Mouse (Mus musculus) liver, embryonic 11.5 days (tissue): ENCODE measurements at regions not wholly inside any gene's neighbourhood (a gene's known extent, or its start where the extent isn't known, plus 50 kb on each side); places are given as distances from the start of the nearest gene placed in this dataset.

ENCODE experiments used
- ATAC-seq: fragments of 200-750 bp; cut with Nextera tagmentation; replicated peaks from 2 replicates; pipeline ENCODE4 v1.8.0; 2017; ENCODE audit warnings: moderate number of reproducible peaks, mild to moderate bottlenecking, moderate TSS enrichment, moderate library complexity; ENCODE audit not compliant: low FRiP score
- DNase-seq: peaks from one replicate; pipeline ENCODE4 v3.0.0-alpha.2; 2017; ENCODE audit warnings: low spot score
- H3K27ac ChIP-seq: fragments of 300-500 bp; sonication (generic); 2 replicates; pipeline ENCODE4 v1.5.1; 2014; ENCODE audit warnings: mild to moderate bottlenecking, low read depth, low read length, control low read depth
- H3K27me3 ChIP-seq: fragments of 300-500 bp; sonication (generic); replicated peaks from 2 replicates; pipeline ENCODE4 v1.6.1; 2014; ENCODE audit warnings: low read length, mixed read lengths; ENCODE audit not compliant: control insufficient read depth, insufficient read depth
- H3K36me3 ChIP-seq: fragments of 300-500 bp; sonication (generic); 2 replicates; pipeline ENCODE4 v1.6.1; 2014; ENCODE audit warnings: mild to moderate bottlenecking, low read length, moderate library complexity, mixed read lengths; ENCODE audit not compliant: control insufficient read depth, insufficient read depth
- H3K4me1 ChIP-seq: fragments of 300-500 bp; sonication (generic); replicated peaks from 2 replicates; pipeline ENCODE4 v1.6.1; 2014; ENCODE audit warnings: low read length, mixed read lengths; ENCODE audit not compliant: control insufficient read depth, insufficient read depth
- H3K4me2 ChIP-seq: fragments of 300-500 bp; sonication (generic); 2 replicates; pipeline ENCODE4 v1.6.1; 2014; ENCODE audit warnings: mild to moderate bottlenecking, control low read depth, moderate library complexity
- H3K4me3 ChIP-seq: fragments of 300-500 bp; sonication (generic); 2 replicates; pipeline ENCODE4 v1.5.1; 2014; ENCODE audit warnings: low read depth, low read length, control low read depth
- H3K9ac ChIP-seq: fragments of 300-500 bp; sonication (generic); 2 replicates; pipeline ENCODE4 v1.6.1; 2014; ENCODE audit warnings: low read depth, low read length, control low read depth
- H3K9me3 ChIP-seq: fragments of 300-500 bp; sonication (generic); 2 replicates; pipeline ENCODE4 v1.6.1; 2016; ENCODE audit warnings: low read length, inconsistent platforms, mixed read lengths; ENCODE audit not compliant: control insufficient read depth
- WGBS: fragments of 180-500 bp; shearing (Covaris S2); extraction: QIAGEN DNeasy Blood & Tissue Kit; methylation state at CpG from one replicate; pipeline ENCODE4 v1.1.7; 2014; 5-methylcytosine and 5-hydroxymethylcytosine counted together

DNA sequence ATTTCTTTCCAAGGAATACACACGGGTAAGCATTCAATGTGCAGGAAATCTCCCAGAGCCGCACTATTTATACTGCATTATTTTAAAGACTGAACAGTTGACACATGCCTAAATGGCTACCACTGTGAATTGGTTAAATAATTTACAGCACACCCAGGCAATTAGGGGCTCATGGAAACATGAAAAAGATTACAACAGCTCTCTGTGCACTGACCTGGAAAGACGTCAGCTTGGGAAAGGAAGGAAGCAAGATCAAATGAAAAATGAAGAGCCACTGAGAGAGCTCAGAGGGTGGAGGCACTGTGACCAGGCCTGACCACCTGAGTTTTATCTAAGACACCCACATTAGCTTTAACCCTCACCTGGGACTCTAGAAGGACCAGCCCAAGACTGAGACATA, 82.7 kb upstream of the Nfe2l3 start:
- WGBS = 79% methylated on average over 3 of the region's 3 CpGs
- H3K4me1 ChIP-seq = no peaks in the 10 kb centered on the region
- no peak overlapping the region for H3K4me3 ChIP-seq
- no peak overlapping the region for H3K27ac ChIP-seq
- no peaks in the 10 kb centered on the region; the same call in 1 of the 2 replicates for H3K27me3 ChIP-seq
- no peak overlapping the region for H3K9ac ChIP-seq
- ATAC-seq (no peak), DNase-seq (no peak)
- no peak overlapping the region for H3K4me2 ChIP-seq
- H3K36me3 ChIP-seq = no peaks in the 10 kb centered on the region
- H3K9me3 ChIP-seq = no peaks in the 10 kb centered on the region

- ATAC-seq (no peak), DNase-seq (no peak)
- H3K4me1 ChIP-seq = no peaks in the 10 kb centered on the region
- no peaks in the 10 kb centered on the region for H3K9me3 ChIP-seq
- H3K4me2 ChIP-seq = no peak overlapping the region
- H3K36me3 ChIP-seq = no peaks in the 10 kb centered on the region
- H3K9ac ChIP-seq = no peak overlapping the region
- H3K27ac ChIP-seq = no peak overlapping the region
- H3K27me3 ChIP-seq = no peaks in the 10 kb centered on the region; the same call in 1 of the 2 replicates
- no peak overlapping the region for H3K4me3 ChIP-seq
- WGBS = 77% methylated on average over 11 of the region's 11 CpGs
Observed at GRCm38 (mm10) chr6:51355041-51355440, 77.4 kb upstream of the Nfe2l3 start.

DNA sequence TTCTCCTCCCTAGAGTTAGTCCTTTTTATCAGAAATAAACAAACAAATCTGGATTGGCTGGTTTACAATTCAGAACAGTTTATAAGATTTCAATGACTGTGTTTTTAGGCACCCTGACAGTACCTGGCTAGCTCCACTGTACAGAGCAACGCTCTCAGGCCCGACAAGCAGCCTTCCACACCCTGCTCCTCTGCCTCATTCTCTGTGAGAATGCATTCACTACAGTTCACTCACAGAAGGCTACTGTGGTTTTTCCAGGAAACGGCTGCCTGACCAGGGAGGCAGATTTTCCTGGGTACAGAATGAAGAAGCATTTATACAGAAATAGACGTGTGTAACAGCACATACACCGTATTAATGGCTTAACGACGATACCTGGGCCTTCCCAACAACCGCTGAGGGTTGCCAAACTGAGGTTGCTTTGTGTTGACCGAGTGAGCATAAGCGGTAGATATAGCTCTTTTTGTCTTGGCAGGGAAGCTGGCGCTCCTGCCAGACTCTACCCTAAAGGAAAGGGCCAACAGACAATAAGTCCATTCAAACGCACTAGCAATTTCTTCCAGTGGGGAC, 70.8 kb upstream of the Nfe2l3 start:
- Histone ChIP-seq H3K9ac (no peak overlapping the region), H3K27ac (no peak overlapping the region), H3K4me3 (no peak overlapping the region), H3K27me3 (0 out of 2 replicates have a peak, but pooled peaks cover 2% of the 10 kb centered on the region), H3K4me1 (no peaks in the 10 kb centered on the region; the same call in 1 of the 2 replicates), H3K36me3 (no peaks in the 10 kb centered on the region), H3K4me2 (no peak overlapping the region), H3K9me3 (no peaks in the 10 kb centered on the region)
- WGBS = 63% methylated on average over 12 of the region's 12 CpGs
- DNase-seq (no peak), ATAC-seq (no peak)

DNA sequence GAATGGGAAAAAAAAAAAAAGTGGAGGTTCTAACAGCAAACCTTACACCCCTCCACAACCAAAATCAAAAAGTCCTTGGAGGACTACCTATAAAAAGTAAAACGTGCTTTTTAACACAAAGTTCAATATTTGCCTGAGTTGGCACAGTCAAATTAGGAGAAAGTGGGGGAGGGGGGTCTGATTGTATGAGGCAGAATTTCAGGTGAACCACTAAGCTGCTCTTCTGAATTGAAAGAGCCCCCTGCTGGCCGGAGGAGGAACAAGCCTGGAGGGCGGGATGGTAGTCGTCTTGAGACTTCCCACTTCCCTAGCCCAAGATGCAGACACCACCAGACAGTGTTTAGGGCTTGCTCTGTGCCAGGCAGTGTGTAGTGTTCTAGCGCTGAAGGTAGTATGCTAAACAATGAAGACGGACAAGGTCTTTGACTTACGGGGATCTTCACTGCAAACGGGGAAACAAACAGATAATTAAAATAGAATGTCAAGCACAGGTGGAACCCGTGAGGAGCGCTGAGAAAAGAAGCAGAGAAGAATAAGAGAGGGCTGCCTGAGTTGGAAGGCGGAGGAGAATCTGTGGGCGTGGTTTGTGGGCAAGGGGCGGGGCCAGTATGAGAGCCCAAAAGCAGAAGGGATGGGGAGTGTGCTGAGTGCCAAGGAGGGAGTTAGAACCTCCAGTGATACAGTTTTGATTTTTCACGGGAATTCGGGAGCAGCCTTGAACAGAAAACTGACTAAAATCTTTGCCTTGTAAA, 69.8 kb upstream of the Nfe2l3 start:
- H3K27ac ChIP-seq = no peak overlapping the region
- ATAC-seq = peak; percentile 60; the same call in 1 of the 2 replicates
- H3K27me3 ChIP-seq = 0 out of 2 replicates have a peak, but pooled peaks cover 2% of the 10 kb centered on the region
- H3K4me2 ChIP-seq = peak overlapping the region; percentile 64
- peak; percentile 75 for DNase-seq
- H3K9ac ChIP-seq = no peak overlapping the region
- no peaks in the 10 kb centered on the region for H3K36me3 ChIP-seq
- H3K4me3 ChIP-seq = peak overlapping the region; percentile 39
- 5% methylated on average over 15 of the region's 15 CpGs for WGBS
- H3K9me3 ChIP-seq = no peaks in the 10 kb centered on the region
- no peaks in the 10 kb centered on the region; the same call in 1 of the 2 replicates for H3K4me1 ChIP-seq

DNA sequence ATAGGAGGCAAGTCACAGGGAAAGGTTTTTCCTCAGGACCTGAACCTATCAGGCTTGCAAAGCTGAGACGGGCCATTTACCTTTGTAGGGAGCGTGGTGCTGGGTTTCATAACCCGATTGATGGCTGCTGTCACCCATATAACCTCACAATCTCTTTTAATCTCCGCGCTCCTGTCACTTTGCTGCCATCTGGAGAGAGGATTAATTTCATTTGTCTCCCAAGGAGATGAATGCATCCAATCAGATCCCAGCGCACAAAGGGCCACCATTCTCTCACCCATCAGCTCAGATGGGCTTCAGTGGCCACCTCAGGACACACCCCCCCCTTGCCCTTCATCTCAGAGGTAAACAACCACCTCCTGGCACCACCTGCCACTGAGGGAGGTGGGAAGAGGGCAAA, 67.7 kb upstream of the Nfe2l3 start:
- 66% methylated on average over 6 of the region's 6 CpGs for WGBS
- H3K36me3 ChIP-seq = no peaks in the 10 kb centered on the region
- no peak for ATAC-seq

DNA sequence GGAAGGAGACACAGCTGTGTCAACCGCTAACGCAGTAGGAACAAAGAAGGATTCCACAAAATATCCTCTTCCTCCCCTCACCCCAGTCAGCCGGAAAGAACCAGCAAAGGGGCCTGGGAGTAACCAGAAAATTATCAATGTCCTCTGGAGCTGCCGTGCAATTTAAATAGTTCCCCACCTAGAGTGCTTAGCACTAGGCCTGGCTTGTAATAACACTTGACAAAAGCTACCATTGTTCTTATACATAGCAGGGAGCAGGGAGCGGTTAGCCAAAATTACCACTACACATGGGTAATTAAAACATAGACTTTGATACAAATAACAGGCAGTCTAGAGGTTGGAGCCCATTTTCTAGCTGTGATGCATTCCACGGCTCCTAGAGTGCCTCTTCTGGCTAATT, 62.7 kb upstream of the Nfe2l3 start:
- ATAC-seq (no peak), DNase-seq (no peak)
- no peaks in the 10 kb centered on the region for H3K27me3 ChIP-seq
- H3K36me3 ChIP-seq = no peaks in the 10 kb centered on the region
- H3K27ac ChIP-seq = no peak overlapping the region
- no peak overlapping the region for H3K9ac ChIP-seq
- H3K4me3 ChIP-seq = no peak overlapping the region
- H3K9me3 ChIP-seq = no peaks in the 10 kb centered on the region
- no peaks in the 10 kb centered on the region for H3K4me1 ChIP-seq
- WGBS = 74% methylated on average over 6 of the region's 6 CpGs
- H3K4me2 ChIP-seq = no peak overlapping the region

More for the DNA sequence above, 67.7 kb upstream of the Nfe2l3 start:
- Histone ChIP-seq H3K9me3 (no peaks in the 10 kb centered on the region), H3K9ac (no peak overlapping the region), H3K4me1 (no peaks in the 10 kb centered on the region; the same call in 1 of the 2 replicates), H3K4me3 (no peak overlapping the region), H3K27me3 (0 out of 2 replicates have a peak, but pooled peaks cover 2% of the 10 kb centered on the region), H3K27ac (no peak overlapping the region), H3K4me2 (no peak overlapping the region)
- no peak for DNase-seq

DNA sequence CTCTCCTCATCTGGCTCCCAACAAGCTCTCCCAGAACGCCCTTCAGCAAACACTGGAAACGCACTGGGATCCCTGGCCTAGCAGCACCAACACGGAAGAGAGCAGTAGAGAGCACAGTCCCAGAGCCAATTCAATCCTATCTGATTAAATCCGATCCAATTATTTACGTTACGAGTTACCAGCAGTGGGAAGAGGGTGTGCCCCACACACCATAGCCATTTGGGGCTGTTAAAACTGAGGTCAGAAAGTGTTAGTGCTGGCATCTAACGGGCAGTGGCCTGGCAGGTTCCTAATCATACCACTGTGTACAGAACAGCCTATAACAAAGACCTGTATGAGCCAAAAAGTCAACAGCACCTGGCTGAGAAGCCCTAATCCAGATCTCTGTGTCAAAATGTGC, 60.1 kb upstream of the Nfe2l3 start:
- Histone ChIP-seq H3K27me3 (no peaks in the 10 kb centered on the region), H3K9me3 (no peaks in the 10 kb centered on the region), H3K4me1 (no peaks in the 10 kb centered on the region), H3K4me2 (no peak overlapping the region), H3K27ac (no peak overlapping the region), H3K36me3 (no peaks in the 10 kb centered on the region), H3K9ac (no peak overlapping the region), H3K4me3 (no peak overlapping the region)
- ATAC-seq = no peak
- 62% methylated on average over 7 of the region's 7 CpGs for WGBS
- no peak for DNase-seq

DNA sequence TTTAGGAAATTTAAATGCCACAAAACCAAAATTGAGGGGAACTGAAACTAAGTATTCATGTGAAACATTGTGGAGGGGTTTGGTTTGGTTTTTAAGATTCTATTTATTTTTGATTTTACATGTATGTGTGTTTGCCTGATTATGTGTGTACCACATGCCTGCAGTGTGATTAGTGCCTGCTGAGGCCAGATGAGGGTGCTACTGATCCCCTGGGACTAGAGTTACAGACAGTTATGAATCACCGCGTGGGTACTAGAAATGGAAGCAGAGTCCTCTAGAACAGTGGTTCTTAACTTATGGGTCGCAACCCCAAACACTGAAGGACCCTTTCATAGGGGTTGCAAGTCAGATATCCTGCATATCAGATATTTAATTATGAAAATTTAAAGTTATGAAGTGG, 54.0 kb upstream of the Nfe2l3 start:
- Histone ChIP-seq H3K27ac (no peak overlapping the region), H3K9me3 (no peaks in the 10 kb centered on the region), H3K27me3 (no peaks in the 10 kb centered on the region), H3K4me3 (no peak overlapping the region), H3K4me1 (no peaks in the 10 kb centered on the region; the same call in 1 of the 2 replicates), H3K4me2 (no peak overlapping the region; the same call in 1 of the 2 replicates), H3K36me3 (no peaks in the 10 kb centered on the region), H3K9ac (no peak overlapping the region)
- 80% methylated on average over 3 of the region's 3 CpGs for WGBS
- no peak for ATAC-seq
- no peak for DNase-seq

DNA sequence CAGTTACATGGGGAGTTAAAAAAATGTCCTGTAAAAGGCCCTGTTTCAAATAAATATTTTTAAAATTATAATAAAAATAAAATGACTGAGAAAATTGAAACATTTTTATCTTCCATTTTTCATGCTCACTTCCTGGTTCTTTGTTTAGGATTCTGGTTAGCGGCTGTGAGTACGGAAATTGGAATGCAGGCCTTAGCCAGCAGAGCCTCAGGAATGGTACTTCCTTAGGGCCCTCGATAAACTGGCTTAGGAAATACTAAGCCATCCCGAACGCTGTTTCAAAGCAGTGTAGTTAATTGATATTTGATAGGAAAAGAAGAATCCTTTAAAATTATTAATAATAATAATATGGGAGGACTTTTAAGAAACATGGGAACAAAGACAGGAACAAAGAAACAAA, 53.4 kb upstream of the Nfe2l3 start:
- Histone ChIP-seq H3K36me3 (no peaks in the 10 kb centered on the region), H3K9ac (no peak overlapping the region), H3K4me3 (peak overlapping the region; percentile 32), H3K9me3 (no peaks in the 10 kb centered on the region), H3K27ac (no peak overlapping the region), H3K4me2 (peak overlapping the region; percentile 73), H3K27me3 (no peaks in the 10 kb centered on the region), H3K4me1 (no peaks in the 10 kb centered on the region; the same call in 1 of the 2 replicates)
- WGBS = 21% methylated on average over 5 of the region's 5 CpGs
- ATAC-seq = no peak
- DNase-seq = no peak
